Mouse (Mus musculus) kidney, adult 10 weeks (tissue): Measurements from ENCODE around the gene Casc3. TPM values are rescaled to one million over a fixed set of nuclear protein-coding genes. Genes with fewer than 3 reads are reported as not detected.

Experiments used
- polyA plus RNA-seq: library from polyadenylated mRNA; stranded (reverse); fragments of 350-450 nt; fragmentation: Illumina TruSeq; extraction: RNeasy Lipid Tissue Mini Kit (QIAGEN cat#74804); gene quantifications from one replicate; pipeline ENCODE4 v1.2.3, GENCODE M21; 2014; ENCODE audit warnings: low read depth, low replicate concordance

Gene Casc3
- polyA plus RNA-seq, result 12.8 TPM

DNA sequence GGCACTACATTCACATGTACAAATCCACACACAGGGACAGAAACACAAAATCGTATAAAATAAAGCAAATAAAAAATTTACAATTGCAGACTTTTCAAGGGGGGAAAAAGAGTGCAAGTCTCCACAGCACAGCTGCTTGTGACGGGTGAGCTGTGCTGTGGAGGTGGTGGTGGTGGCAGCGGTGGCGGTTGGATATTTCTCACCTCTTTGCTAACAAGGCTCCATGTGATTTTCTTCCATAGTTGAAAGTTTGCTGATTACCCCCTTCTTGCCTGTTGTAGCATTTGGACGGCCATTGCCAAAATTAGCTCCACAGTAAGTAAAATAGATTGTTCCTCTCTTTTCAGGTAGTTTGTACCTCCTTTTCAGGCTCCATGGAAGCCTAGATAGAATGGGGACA, at the start of gene Casc3:
Gene Casc3 (plus strand): TSS at position 301 of the 400 bp plus-strand sequence.

GRCm38 (mm10) chr11:98774582-98775347, 29.9 kb upstream of the Casc3 start, which contains the start of gene Nr1d1:
Gene Nr1d1 (minus strand): TSS chr11:98775333.

DNA sequence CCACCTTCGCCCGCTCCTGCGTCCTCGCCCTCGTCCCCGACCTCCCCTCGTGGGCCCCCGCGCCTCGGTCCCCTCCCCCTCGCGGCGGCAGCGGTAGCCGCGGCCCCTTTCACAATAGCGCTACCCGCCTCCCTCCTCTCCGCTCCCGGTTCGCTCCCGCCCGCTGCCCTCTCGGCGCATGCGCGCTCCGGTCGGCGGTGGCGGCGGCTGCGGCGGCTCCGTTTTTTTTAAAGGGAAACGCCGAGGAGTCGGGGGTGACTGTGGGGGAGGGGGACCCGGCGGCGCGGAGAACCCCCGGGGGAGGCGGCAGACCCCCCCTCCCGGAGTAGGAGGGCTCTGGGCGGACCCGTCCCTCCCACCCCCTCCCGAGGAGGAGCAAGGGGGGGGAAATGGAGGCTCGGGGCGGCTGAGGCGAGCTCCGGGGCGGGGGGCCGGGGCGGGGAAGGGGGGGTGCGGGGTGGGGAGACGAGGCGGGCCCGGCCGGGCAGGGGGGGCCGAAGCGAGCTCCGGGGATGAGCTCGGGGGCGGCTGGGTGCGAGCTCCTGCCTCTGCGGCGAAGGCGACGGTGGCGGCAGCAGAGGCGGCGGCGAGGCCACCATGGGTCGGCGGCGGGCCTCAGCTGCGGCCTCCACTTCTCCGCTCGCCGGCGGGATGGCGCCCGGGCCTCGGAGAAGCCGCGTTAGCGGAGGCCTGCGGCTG, 9.5 kb upstream of the Casc3 start, which contains the start of gene Msl1:
Gene Msl1 (plus strand): TSS at position 502 of the 699 bp plus-strand sequence.

DNA sequence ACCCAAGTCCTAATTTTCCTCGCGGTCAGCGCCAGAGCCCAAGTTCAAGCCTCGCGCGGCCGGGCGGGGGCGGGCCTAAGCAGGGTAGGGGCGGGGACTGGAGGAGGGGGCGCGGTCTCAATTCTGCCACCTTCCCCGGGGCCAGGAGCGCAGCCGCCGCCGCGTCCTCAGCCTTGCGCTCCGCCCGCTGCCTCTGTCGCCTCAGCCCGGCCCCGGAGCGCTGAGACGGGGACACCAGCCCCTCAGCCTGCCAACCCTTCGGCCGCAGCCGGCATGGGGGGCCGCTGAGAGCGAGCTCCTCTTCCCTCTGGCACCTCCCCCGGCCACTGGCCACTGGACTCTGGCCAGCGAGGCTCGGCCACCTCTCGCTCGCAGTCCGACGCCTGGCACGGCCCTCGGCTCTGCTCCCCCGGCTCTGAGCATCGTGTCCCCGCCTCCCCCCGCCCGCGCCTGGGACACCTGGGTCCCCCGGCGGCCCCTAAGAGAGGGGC, 32.0 kb downstream of the Casc3 start, which contains the start of gene Rapgefl1:
Gene Rapgefl1 (plus strand): TSS at position 135 of the 491 bp plus-strand sequence.

DNA sequence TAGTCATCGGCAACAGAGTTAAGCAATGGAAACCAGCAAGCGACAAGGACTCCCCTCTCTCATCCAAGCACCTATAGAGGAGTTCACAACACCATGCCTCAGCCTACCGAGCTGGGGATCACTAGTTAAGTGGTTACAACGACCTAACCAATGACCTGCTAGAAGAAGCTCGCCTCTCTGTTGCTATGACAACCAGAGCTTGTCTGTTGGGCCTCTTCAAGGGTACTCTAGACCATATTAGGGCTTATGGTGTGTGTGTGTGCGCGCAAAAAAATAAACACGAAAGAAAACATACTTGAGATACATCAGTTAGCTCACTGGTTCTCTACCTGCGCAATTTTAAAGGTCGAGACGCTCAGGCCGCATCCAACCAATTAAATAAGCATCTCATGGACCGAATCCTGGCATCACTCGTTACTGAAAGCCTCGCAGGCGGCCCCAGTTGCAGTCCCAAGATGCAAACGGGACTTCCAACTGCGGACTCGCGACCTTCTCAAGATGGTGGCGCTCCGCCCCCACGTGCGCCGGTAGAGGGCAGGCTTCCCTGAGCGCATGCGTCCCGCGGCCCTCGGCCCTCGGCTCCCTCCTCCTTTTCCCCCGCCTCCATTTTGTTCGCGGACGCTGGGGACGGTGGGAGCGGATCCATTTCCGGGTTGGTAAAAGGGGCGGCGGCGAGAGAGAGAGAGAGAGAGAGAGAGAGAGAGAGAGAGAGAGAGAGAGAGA, 58.5 kb downstream of the Casc3 start, which contains the start of gene Wipf2:
Gene Wipf2 (plus strand): TSS at position 611 of the 723 bp plus-strand sequence.

Other genes with a start within 250 kb of the Casc3 start
- gene Ormdl3, start 217.5 kb upstream of the Casc3 start, polyA plus RNA-seq, result 3.5 TPM
- gene Lrrc3c, start 206.6 kb upstream of the Casc3 start, polyA plus RNA-seq, result not detected
- not detected for gene Gm12355, start 179.2 kb upstream of the Casc3 start, polyA plus RNA-seq
- gene Gsdma3, start 178.5 kb upstream of the Casc3 start, polyA plus RNA-seq, result not detected
- not detected for gene Gsdma2, start 158.1 kb upstream of the Casc3 start, polyA plus RNA-seq
- gene Gsdma, start 140.6 kb upstream of the Casc3 start, polyA plus RNA-seq, result not detected
- 16.5 TPM for gene Psmd3, start 122.4 kb upstream of the Casc3 start, polyA plus RNA-seq
- gene Csf3, start 103.6 kb upstream of the Casc3 start, polyA plus RNA-seq, result not detected
- gene Med24, start 75.5 kb upstream of the Casc3 start, polyA plus RNA-seq, result 3.1 TPM
- 6.5 TPM for gene Thra, start 64.3 kb upstream of the Casc3 start, polyA plus RNA-seq
- 0.93 TPM for gene Nr1d1, start 29.6 kb upstream of the Casc3 start, polyA plus RNA-seq
- gene Msl1, start 9.4 kb upstream of the Casc3 start, polyA plus RNA-seq, result 52.8 TPM
- 1.0 TPM for gene Rapgefl1, start 31.9 kb downstream of the Casc3 start, polyA plus RNA-seq
- gene Wipf2, start 58.7 kb downstream of the Casc3 start, polyA plus RNA-seq, result 8.2 TPM
- gene Cdc6, start 102.9 kb downstream of the Casc3 start, polyA plus RNA-seq, result not detected
- gene Rara, start 122.9 kb downstream of the Casc3 start, polyA plus RNA-seq, result 0.77 TPM
- not detected for gene Gjd3, start 178.1 kb downstream of the Casc3 start, polyA plus RNA-seq
- 1.1 TPM for gene Top2a, start 219.3 kb downstream of the Casc3 start, polyA plus RNA-seq
- gene Igfbp4, start 236.3 kb downstream of the Casc3 start, polyA plus RNA-seq, result 113 TPM